Mouse (Mus musculus): ENCODE results near the gene Epm2aip1. TPM values are rescaled to one million over a fixed set of nuclear protein-coding genes. Genes with fewer than 3 reads are reported as not detected.
A peak's percentile ranks its signal among the peaks of the same experiment; 100 is the strongest.

Gene Epm2aip1
- total and polyA plus RNA-seq, 3 experiments, result 9.3 to 12.2 (median 11.4) TPM

DNA sequence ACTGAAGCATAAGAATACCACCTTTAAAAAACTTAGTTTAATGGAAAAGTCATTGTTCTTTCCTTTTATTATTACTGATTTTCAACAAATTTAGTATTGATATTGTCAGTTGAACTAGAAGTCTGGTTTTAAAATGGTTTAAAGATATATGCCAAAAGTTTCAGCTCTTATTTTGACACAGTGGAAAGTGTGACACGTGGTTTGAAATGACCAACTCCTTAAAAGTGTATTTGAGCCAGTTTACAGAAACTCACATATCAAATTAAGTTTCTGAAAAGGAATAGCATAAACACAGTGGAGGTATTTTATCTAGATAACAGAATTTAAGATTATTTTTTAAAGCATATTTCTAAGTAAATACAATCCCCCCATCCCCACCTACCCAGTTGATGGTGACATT lies 2.2 kb downstream of the Epm2aip1 start:
- in situ Hi-C loops (cut with MboI; ENCODE audit: low pct_ligation_motif_present, low pct_unique_long_range_greater_than_20kb, low sequenced_read_pairs), result loop anchor here (10.0 kb wide), 1 partner anchor 191 kb away; no protein-coding TSS in a partner anchor
- Histone ChIP-seq H3K4me1 (ENCODE audit: control insufficient read depth in 1 of 2, insufficient read depth in 2 of 2) (peaks cover 8 to 53% of the 10 kb centered on the region in 2 experiments; a peak in 3 of 4 replicates), H3K27ac (ENCODE audit: insufficient read depth, low read depth) (no peak overlapping the region), H3K79me2 (replicated peaks; ENCODE audit: control insufficient read depth, extremely low read depth, insufficient read depth, poor library complexity, severe bottlenecking) (peaks cover 61% of the 10 kb centered on the region), H3K27me3 (replicated peaks) (no peaks in the 10 kb centered on the region), H3K9me3 (replicated peaks; ENCODE audit: low read length) (no peaks in the 10 kb centered on the region), H3K36me3 (replicated peaks in 1 of 2; ENCODE audit: control insufficient read depth in 1 of 2, insufficient read depth in 1 of 2, low read length in 1 of 2) (peaks cover 9 to 43% of the 10 kb centered on the region in 2 experiments), H3K9ac (ENCODE audit: insufficient read depth, low read depth) (peak overlapping the region; percentile 81; the same call in 1 of the 2 replicates), H3K4me3 (replicated peaks in 1 of 3; ENCODE audit: low read depth in 2 of 3, low read length in 2 of 3, poor library complexity in 1 of 3) (peak overlapping the region; percentile 74 to 92 (median 82)), H3K4me2 (ENCODE audit: insufficient read depth, low read depth, poor library complexity, severe bottlenecking) (peak overlapping the region; percentile 94)
- DNase-seq (ENCODE audit: extremely low read depth), result no peak
- peak; percentile 86; the same call in 1 of the 2 replicates for TF ChIP-seq SIN3A (IDR thresholded peaks at IDR 0.05; ENCODE audit: low read length)
- TF ChIP-seq MXI1 (IDR thresholded peaks at IDR 0.05; ENCODE audit: low read depth, low read length), result peak; percentile 98
- no peak for TF ChIP-seq CHD1 (IDR thresholded peaks at IDR 0.05; ENCODE audit: low read depth, low read length)
- no peak for TF ChIP-seq HCFC1 (IDR thresholded peaks at IDR 0.05; ENCODE audit: low read depth, low read length)
- TF ChIP-seq USF2 (conservative IDR thresholded peaks at IDR 0.05; ENCODE audit: low read depth, low read length), result no peak; the same call in 1 of the 2 replicates
- no peak for TF ChIP-seq ELF1 (IDR thresholded peaks at IDR 0.05; ENCODE audit: low read depth, low read length)
- peak; percentile 50; the same call in 1 of the 2 replicates for TF ChIP-seq JUN (IDR thresholded peaks at IDR 0.05; ENCODE audit: insufficient read depth, low read depth, low read length)
- TF ChIP-seq MEF2A (IDR thresholded peaks at IDR 0.05; ENCODE audit: borderline replicate concordance, low read depth, low read length), result no peak
- no peak for TF ChIP-seq NRF1 (IDR thresholded peaks at IDR 0.05; ENCODE audit: low read depth, low read length)
- TF ChIP-seq MAZ (IDR thresholded peaks at IDR 0.05; ENCODE audit: low read depth, low read length), result no peak
- no peak for TF ChIP-seq RAD21 (IDR thresholded peaks at IDR 0.05; ENCODE audit: low read depth, low read length)
- no peak for TF ChIP-seq PAX5 (IDR thresholded peaks at IDR 0.05; ENCODE audit: low read length)
- TF ChIP-seq POLR2A (IDR thresholded peaks at IDR 0.05; ENCODE audit: low read depth, low read length), result no peak
- TF ChIP-seq MAX (IDR thresholded peaks at IDR 0.05; ENCODE audit: low read length), result peak; percentile 88
- no peak for TF ChIP-seq GABPA (IDR thresholded peaks at IDR 0.05; ENCODE audit: insufficient replicate concordance, low read depth, low read length)
- no peak for TF ChIP-seq E2F4 (IDR thresholded peaks at IDR 0.05; ENCODE audit: insufficient replicate concordance, low read depth, low read length)
- TF ChIP-seq ZNF384 (IDR thresholded peaks at IDR 0.05; ENCODE audit: low read depth, low read length), result no peak
- no peak for TF ChIP-seq CHD2 (IDR thresholded peaks at IDR 0.05; ENCODE audit: low read length)
- peak; percentile 86 for TF ChIP-seq MYC (IDR thresholded peaks at IDR 0.05; ENCODE audit: low read depth, low read length)
- no peak for TF ChIP-seq ZKSCAN1 (IDR thresholded peaks at IDR 0.05; ENCODE audit: borderline replicate concordance, low read depth, low read length)
- no peak for TF ChIP-seq IRF4 (IDR thresholded peaks at IDR 0.05; ENCODE audit: low read depth, low read length)
- peak; percentile 40 for TF ChIP-seq USF1 (IDR thresholded peaks at IDR 0.05; ENCODE audit: low read depth, low read length)
- no peak for TF ChIP-seq UBTF (IDR thresholded peaks at IDR 0.05; ENCODE audit: low read depth, low read length)
- no peak for TF ChIP-seq NELFE (IDR thresholded peaks at IDR 0.05; ENCODE audit: low read depth, low read length)
- TF ChIP-seq JUND (conservative IDR thresholded peaks at IDR 0.05; ENCODE audit: low read depth, low read length), result peak; percentile 57; the same call in 1 of the 2 replicates
- TF ChIP-seq TBP (conservative IDR thresholded peaks at IDR 0.05; ENCODE audit: low read depth, low read length), result no peak
- no peak for TF ChIP-seq TCF12 (IDR thresholded peaks at IDR 0.05; ENCODE audit: low read depth, low read length)
- TF ChIP-seq CTCF (conservative IDR thresholded peaks at IDR 0.05 in 1 of 2, IDR thresholded peaks at IDR 0.05 in 1 of 2; ENCODE audit: low read depth in 2 of 2, low read length in 2 of 2), result no peak
- TF ChIP-seq KAT2A (IDR thresholded peaks at IDR 0.05; ENCODE audit: insufficient replicate concordance, low read length), result no peak
- no peak for TF ChIP-seq SMC3 (IDR thresholded peaks at IDR 0.05; ENCODE audit: low read depth, low read length)
- TF ChIP-seq RCOR1 (conservative IDR thresholded peaks at IDR 0.05; ENCODE audit: low read depth, low read length), result no peak
- TF ChIP-seq MAFK (IDR thresholded peaks at IDR 0.05; ENCODE audit: insufficient replicate concordance, low read length), result no peak
- TF ChIP-seq ZMIZ1 (IDR thresholded peaks at IDR 0.05; ENCODE audit: low read depth, low read length), result no peak
- TF ChIP-seq ZC3H11A (IDR thresholded peaks at IDR 0.05; ENCODE audit: low read depth, low read length), result no peak
- TF ChIP-seq EP300 (IDR thresholded peaks at IDR 0.05; ENCODE audit: low read length), result peak; percentile 48; the same call in 1 of the 2 replicates
- TF ChIP-seq BHLHE40 (IDR thresholded peaks at IDR 0.05; ENCODE audit: low read depth, low read length), result no peak
- TF ChIP-seq ETS1 (conservative IDR thresholded peaks at IDR 0.05; ENCODE audit: low read depth, low read length), result no peak
- no peak for TF ChIP-seq POLR2AphosphoS2 (IDR thresholded peaks at IDR 0.05; ENCODE audit: low read depth, low read length)
- dilution Hi-C loops (cut with MboI; ENCODE audit: extremely low pct_ligation_motif_present, extremely low pct_unique_long_range_greater_than_20kb, low sequenced_read_pairs), result no loop called here
